ENCODE assay signal across 8 mouse cellular contexts in genomic region chr5:122731321-122731720, GRCm38 (mm10). TPM values are rescaled to one million over a fixed set of nuclear protein-coding genes. Genes with fewer than 3 reads are reported as not detected.
A peak's percentile ranks its signal among the peaks of the same experiment; 100 is the strongest.
DNase-seq lines count a peak whose midpoint lies in the region; ATAC-seq lines count a peak whose summit lies in the region.

No protein-coding gene starts in this region.

- H3K36me3 ChIP-seq in midbrain, embryonic 10.5 days: peaks cover 12% of the 10 kb centered on the region
- peaks cover 8% of the 10 kb centered on the region; the same call in 1 of the 2 replicates for H3K36me3 ChIP-seq in midbrain, embryonic 13.5 days
- H3K36me3 ChIP-seq in kidney, embryonic 16.5 days (ENCODE audit: insufficient read depth, low read length): no peaks in the 10 kb centered on the region
- H3K36me3 ChIP-seq in liver, embryonic 11.5 days (ENCODE audit: control insufficient read depth, insufficient read depth, low read length): 0 out of 2 replicates have a peak, but pooled peaks cover 2% of the 10 kb centered on the region

- H3K9me3 ChIP-seq in midbrain, embryonic 10.5 days (replicated peaks): no peaks in the 10 kb centered on the region
- no peaks in the 10 kb centered on the region for H3K9me3 ChIP-seq in midbrain, embryonic 13.5 days
- H3K9me3 ChIP-seq in kidney, embryonic 16.5 days (ENCODE audit: low read length): no peaks in the 10 kb centered on the region
- no peaks in the 10 kb centered on the region for H3K9me3 ChIP-seq in liver, embryonic 11.5 days (ENCODE audit: control insufficient read depth, low read length)

- H3K9ac ChIP-seq in midbrain, embryonic 13.5 days (replicated peaks): no peak overlapping the region
- no peak overlapping the region for H3K9ac ChIP-seq in kidney, embryonic 16.5 days (replicated peaks; ENCODE audit: low read length)
- no peak overlapping the region for H3K9ac ChIP-seq in liver, embryonic 11.5 days (ENCODE audit: low read depth, low read length)

- no peak overlapping the region for H3K4me2 ChIP-seq in midbrain, embryonic 13.5 days (replicated peaks)
- H3K4me2 ChIP-seq in kidney, embryonic 16.5 days (replicated peaks; ENCODE audit: low read depth, low read length): no peak overlapping the region
- peak overlapping the region; percentile 44 for H3K4me2 ChIP-seq in liver, embryonic 11.5 days

- WGBS in midbrain, embryonic 10.5 days: 71% methylated on average over 8 of the region's 8 CpGs
- WGBS in midbrain, embryonic 13.5 days: 72% methylated on average over 8 of the region's 8 CpGs
- WGBS in kidney, embryonic 16.5 days: 73% methylated on average over 8 of the region's 8 CpGs
- WGBS in liver, embryonic 11.5 days: 54% methylated on average over 8 of the region's 8 CpGs

- 0 out of 2 replicates have a peak overlapping the region, but pooled peaks have one; percentile 0 for H3K27ac ChIP-seq in midbrain, embryonic 10.5 days (replicated peaks)
- H3K27ac ChIP-seq in midbrain, embryonic 13.5 days: no peak overlapping the region
- H3K27ac ChIP-seq in kidney, embryonic 16.5 days (ENCODE audit: low read length): peak overlapping the region; percentile 57; the same call in 1 of the 2 replicates
- H3K27ac ChIP-seq in liver, embryonic 11.5 days (ENCODE audit: low read depth, low read length): peak overlapping the region; percentile 54

- peaks cover 11% of the 10 kb centered on the region for H3K4me1 ChIP-seq in midbrain, embryonic 10.5 days
- peaks cover 5% of the 10 kb centered on the region; the same call in 1 of the 2 replicates for H3K4me1 ChIP-seq in midbrain, embryonic 13.5 days (replicated peaks)
- H3K4me1 ChIP-seq in kidney, embryonic 16.5 days (ENCODE audit: insufficient read depth, low read length): peaks cover 26% of the 10 kb centered on the region
- H3K4me1 ChIP-seq in liver, embryonic 11.5 days (replicated peaks; ENCODE audit: control insufficient read depth, insufficient read depth, low read length): peaks cover 22% of the 10 kb centered on the region

- DNase-seq in midbrain, embryonic 10.5 days (ENCODE audit: low spot score): peak; percentile 49
- peak; percentile 66 to 72 for DNase-seq in cerebellum, postnatal 10 days
- DNase-seq in gastrocnemius, postnatal 4 days (ENCODE audit: low spot score in 2 of 2): peak; percentile 37 to 50
- peak; percentile 69 for DNase-seq in liver, embryonic 11.5 days (ENCODE audit: low spot score)
- DNase-seq in thymus, postnatal 14 days: peak; percentile 85

- no peak for ATAC-seq in midbrain, embryonic 13.5 days
- no peak for ATAC-seq in kidney, embryonic 16.5 days (ENCODE audit: low FRiP score, low TSS enrichment)
- ATAC-seq in liver, embryonic 11.5 days (replicated peaks; ENCODE audit: low FRiP score): no peak
- peak; percentile 57 for ATAC-seq in neutrophil, adult 5-6 weeks (ENCODE audit: extremely low read depth, insufficient number of reproducible peaks, low FRiP score, poor library complexity, severe bottlenecking)

- no peak overlapping the region for H3K4me3 ChIP-seq in midbrain, embryonic 10.5 days
- H3K4me3 ChIP-seq in midbrain, embryonic 13.5 days (replicated peaks): no peak overlapping the region
- no peak overlapping the region for H3K4me3 ChIP-seq in kidney, embryonic 16.5 days (ENCODE audit: low read length)
- H3K4me3 ChIP-seq in liver, embryonic 11.5 days (ENCODE audit: low read depth, low read length): no peak overlapping the region

- H3K27me3 ChIP-seq in midbrain, embryonic 10.5 days (ENCODE audit: low read depth, poor library complexity, severe bottlenecking): no peaks in the 10 kb centered on the region
- H3K27me3 ChIP-seq in midbrain, embryonic 13.5 days: no peaks in the 10 kb centered on the region
- H3K27me3 ChIP-seq in kidney, embryonic 16.5 days (ENCODE audit: insufficient read depth, low read length): no peaks in the 10 kb centered on the region
- H3K27me3 ChIP-seq in liver, embryonic 11.5 days (replicated peaks; ENCODE audit: control insufficient read depth, insufficient read depth, low read length): no peaks in the 10 kb centered on the region

RNA-seq across cellular contexts. Expression of gene P2rx4, which starts 24.0 kb away (rescaled TPM):
- 3.5 and 9.6 TPM in 2 replicates for polyA plus RNA-seq in midbrain, embryonic 10.5 days (2016; fragmentation: Nextera tagmentation; extraction: Ambion mirVana)
- polyA plus RNA-seq in midbrain, embryonic 13.5 days (2015; fragmentation: Nextera tagmentation; extraction: Ambion mirVana): 10.3 and 14.5 TPM in 2 replicates
- 10 to 100 TPM; 13.4 to 15.4 TPM for total RNA-seq in gastrocnemius, postnatal 4 days (2021)
- 25.0 and 26.1 TPM in 2 replicates for polyA plus RNA-seq in kidney, embryonic 16.5 days (2015; fragmentation: Nextera tagmentation; extraction: Ambion mirVana)
- polyA plus RNA-seq in liver, embryonic 11.5 days (2014; fragmentation: Nextera tagmentation; extraction: Ambion mirVana): 27.1 and 30.2 TPM in 2 replicates
- 31.6 and 36.3 TPM in 2 replicates for total RNA-seq in neutrophil, adult 5-6 weeks (2017)

RNA-seq across cellular contexts. Expression of gene Camkk2, which starts 47.9 kb away (rescaled TPM):
- polyA plus RNA-seq in midbrain, embryonic 10.5 days (2016; fragmentation: Nextera tagmentation; extraction: Ambion mirVana): 24.3 and 29.5 TPM in 2 replicates
- polyA plus RNA-seq in midbrain, embryonic 13.5 days (2015; fragmentation: Nextera tagmentation; extraction: Ambion mirVana): 45.3 and 47.1 TPM in 2 replicates
- 10 to 100 TPM; 21.1 to 22.5 TPM for total RNA-seq in gastrocnemius, postnatal 4 days (2021)
- polyA plus RNA-seq in kidney, embryonic 16.5 days (2015; fragmentation: Nextera tagmentation; extraction: Ambion mirVana): 35.6 and 44.7 TPM in 2 replicates
- polyA plus RNA-seq in liver, embryonic 11.5 days (2014; fragmentation: Nextera tagmentation; extraction: Ambion mirVana): 15.5 and 16.6 TPM in 2 replicates
- total RNA-seq in neutrophil, adult 5-6 weeks (2017): 38.7 and 39.8 TPM in 2 replicates
